Mouse (Mus musculus) neural tube, embryonic 15.5 days (tissue): ENCODE data around the gene Coro2a. TPM values are rescaled to one million over a fixed set of nuclear protein-coding genes. Genes with fewer than 3 reads are reported as not detected.
"Not testable (repeated sequence)": the region's sequence is repeated elsewhere in the genome, so short reads cannot be mapped to it uniquely, and the experiment has no call there.

ENCODE experiments used
- ATAC-seq: fragments of 200-750 bp; cut with Nextera tagmentation; 2 replicates; pipeline ENCODE4 v1.8.0; 2017; ENCODE audit warnings: mild to moderate bottlenecking, moderate TSS enrichment, moderate library complexity; ENCODE audit not compliant: low FRiP score
- H3K27ac ChIP-seq: fragments of 300-500 bp; sonication (generic); replicated peaks from 2 replicates; pipeline ENCODE4 v1.5.1; 2015; ENCODE audit warnings: mild to moderate bottlenecking, inconsistent platforms
- H3K27me3 ChIP-seq: fragments of 300-500 bp; sonication (generic); replicated peaks from 2 replicates; pipeline ENCODE4 v1.6.1; 2015; ENCODE audit warnings: inconsistent platforms
- H3K36me3 ChIP-seq: fragments of 300-500 bp; sonication (generic); 2 replicates; pipeline ENCODE4 v1.6.1; 2015; ENCODE audit warnings: inconsistent platforms
- H3K4me1 ChIP-seq: fragments of 300-500 bp; sonication (generic); 2 replicates; pipeline ENCODE4 v1.6.1; 2015; ENCODE audit warnings: inconsistent platforms
- H3K4me2 ChIP-seq: fragments of 300-500 bp; sonication (generic); 2 replicates; pipeline ENCODE4 v1.6.1; 2015; ENCODE audit warnings: inconsistent platforms, mild to moderate bottlenecking, moderate library complexity
- H3K4me3 ChIP-seq: fragments of 300-500 bp; sonication (generic); replicated peaks from 2 replicates; pipeline ENCODE4 v1.5.1; 2015; ENCODE audit warnings: mild to moderate bottlenecking, inconsistent platforms
- H3K9ac ChIP-seq: fragments of 300-500 bp; sonication (generic); replicated peaks from 2 replicates; pipeline ENCODE4 v1.6.1; 2015; ENCODE audit warnings: mild to moderate bottlenecking, inconsistent platforms
- H3K9me3 ChIP-seq: fragments of 300-500 bp; sonication (generic); replicated peaks from 2 replicates; pipeline ENCODE4 v1.6.1; 2016; ENCODE audit warnings: inconsistent platforms
- WGBS: fragments of 180-500 bp; shearing (Covaris S2); methylation state at CpG from one replicate; pipeline ENCODE4 v1.1.7; 2015; ENCODE audit warnings: mixed read lengths; 5-methylcytosine and 5-hydroxymethylcytosine counted together
- polyA plus RNA-seq: library from polyadenylated mRNA; unstranded; fragments of >200 nt; fragmentation: Nextera tagmentation; extraction: Ambion mirVana; gene quantifications from 2 replicates; pipeline ENCODE4 v1.2.1, GENCODE M21; 2015

The Coro2a gene
- polyA plus RNA-seq, 1 experiment from 2014 or later: 9.8 TPM

- H3K4me2 ChIP-seq, H3K4me3 ChIP-seq, H3K9ac ChIP-seq, H3K4me1 ChIP-seq, H3K27ac ChIP-seq, ATAC-seq, H3K36me3 ChIP-seq, H3K27me3 ChIP-seq: not testable (repeated sequence)
- H3K9me3 ChIP-seq: 0 out of 2 replicates have a peak, but pooled peaks cover 11% of the 10 kb centered on the region
- WGBS: 89% methylated on average over 9 of the region's 9 CpGs
These were observed 20.0 kb downstream of the Coro2a start for GRCm38 (mm10) chr4:46582024-46582423.

GRCm38 (mm10) chr4:46581577-46581976 lies 20.4 kb downstream of the Coro2a start:
- H3K4me2 ChIP-seq, H3K36me3 ChIP-seq, H3K9ac ChIP-seq, ATAC-seq, H3K4me1 ChIP-seq, H3K27me3 ChIP-seq, H3K27ac ChIP-seq, H3K4me3 ChIP-seq: not testable (repeated sequence)
- WGBS: 96% methylated on average over 22 of the region's 22 CpGs
- H3K9me3 ChIP-seq: 0 out of 2 replicates have a peak, but pooled peaks cover 11% of the 10 kb centered on the region

DNA sequence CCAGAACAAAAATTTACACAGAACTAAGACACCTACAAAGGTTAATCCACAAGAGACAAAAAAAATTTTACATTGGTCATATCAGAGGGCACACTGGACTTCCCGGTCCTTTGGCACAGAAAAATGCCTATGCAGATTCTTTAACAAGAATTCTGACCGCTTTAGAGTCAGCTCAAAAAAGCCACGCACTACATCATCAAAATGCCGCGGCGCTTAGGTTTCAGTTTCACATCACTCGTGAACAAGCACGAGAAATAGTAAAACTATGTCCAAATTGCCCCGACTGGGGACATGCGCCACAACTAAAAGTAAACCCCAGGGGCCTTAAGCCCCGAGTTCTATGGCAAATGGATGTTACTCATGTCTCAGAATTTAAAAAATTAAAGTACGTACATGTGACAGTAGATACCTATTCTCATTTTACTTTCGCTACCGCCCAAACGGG lies 21.2 kb downstream of the Coro2a start:
- H3K9ac ChIP-seq, H3K27ac ChIP-seq, H3K27me3 ChIP-seq, ATAC-seq, H3K4me3 ChIP-seq, H3K4me1 ChIP-seq, H3K36me3 ChIP-seq, H3K4me2 ChIP-seq: not testable (repeated sequence)
- H3K9me3 ChIP-seq: 0 out of 2 replicates have a peak, but pooled peaks cover 11% of the 10 kb centered on the region
- 97% methylated on average over 15 of the region's 15 CpGs for WGBS

DNA sequence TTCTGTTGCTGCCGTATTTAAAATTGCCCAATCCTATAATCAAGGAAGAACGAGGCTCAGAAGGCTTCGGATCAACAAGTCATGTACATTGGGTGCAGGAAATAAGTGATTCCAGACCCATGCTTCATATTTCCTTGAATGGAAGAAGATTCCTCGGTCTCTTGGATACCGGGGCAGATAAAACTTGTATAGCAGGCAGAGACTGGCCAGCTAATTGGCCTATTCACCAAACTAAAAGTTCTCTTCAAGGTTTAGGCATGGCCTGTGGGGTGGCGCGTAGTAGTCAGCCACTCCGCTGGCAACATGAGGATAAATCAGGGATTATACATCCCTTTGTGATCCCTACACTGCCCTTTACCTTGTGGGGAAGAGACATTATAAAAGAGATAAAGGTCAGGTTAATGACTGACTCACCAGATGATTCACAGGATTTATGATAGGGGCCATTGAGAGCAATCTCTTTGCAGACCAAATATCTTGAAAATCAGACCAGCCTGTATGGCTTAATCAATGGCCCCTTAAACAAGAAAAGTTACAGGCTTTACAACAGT lies 23.1 kb downstream of the Coro2a start:
- not testable (repeated sequence) for H3K4me3 ChIP-seq, H3K27ac ChIP-seq, H3K4me1 ChIP-seq, H3K27me3 ChIP-seq, ATAC-seq, H3K9ac ChIP-seq, H3K36me3 ChIP-seq, H3K4me2 ChIP-seq
- WGBS: 77% methylated on average over 8 of the region's 8 CpGs
- 0 out of 2 replicates have a peak, but pooled peaks cover 11% of the 10 kb centered on the region for H3K9me3 ChIP-seq

- Histone ChIP-seq H3K36me3 (peaks cover 10% of the 10 kb centered on the region), H3K27me3 (no peaks in the 10 kb centered on the region), H3K27ac (no peak overlapping the region), H3K4me3 (no peak overlapping the region), H3K4me1 (no peaks in the 10 kb centered on the region), H3K9ac (no peak overlapping the region), H3K9me3 (0 out of 2 replicates have a peak, but pooled peaks cover 11% of the 10 kb centered on the region), H3K4me2 (no peak overlapping the region)
- no peak for ATAC-seq
- 76% methylated on average over 1 of the region's 1 CpGs for WGBS
These were observed 23.8 kb downstream of the Coro2a start for GRCm38 (mm10) chr4:46578228-46578627.

GRCm38 (mm10) chr4:46575509-46576284 lies 26.3 kb downstream of the Coro2a start:
- not testable (repeated sequence) for ATAC-seq, H3K4me1 ChIP-seq, H3K4me3 ChIP-seq, H3K9me3 ChIP-seq, H3K36me3 ChIP-seq, H3K4me2 ChIP-seq, H3K27ac ChIP-seq, H3K9ac ChIP-seq, H3K27me3 ChIP-seq
- WGBS: 90% methylated on average over 6 of the region's 10 CpGs

DNA sequence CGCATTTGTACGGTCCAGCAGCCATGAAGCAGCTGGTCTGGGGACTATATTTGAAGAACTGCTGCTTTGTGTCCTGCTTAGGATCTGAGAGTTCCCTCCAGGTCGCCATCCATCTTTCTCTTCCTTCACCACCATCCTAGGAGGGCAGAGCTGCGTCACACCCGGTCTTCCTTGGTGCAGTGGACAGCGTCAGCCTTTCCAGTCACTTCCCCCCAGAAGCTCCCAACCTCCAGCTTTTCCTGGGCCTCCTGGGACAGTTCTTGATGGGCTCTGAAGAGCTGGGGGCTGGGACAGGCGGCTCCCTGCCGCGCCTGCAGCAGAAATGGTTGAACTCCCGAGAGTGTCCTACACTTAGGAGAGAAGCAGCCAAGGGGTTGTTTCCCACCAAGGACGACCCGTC lies 27.2 kb downstream of the Coro2a start:
- ATAC-seq: no peak
- Histone ChIP-seq H3K27me3 (no peaks in the 10 kb centered on the region), H3K36me3 (peaks cover 10% of the 10 kb centered on the region), H3K9ac (no peak overlapping the region), H3K4me3 (no peak overlapping the region), H3K4me2 (no peak overlapping the region), H3K27ac (no peak overlapping the region), H3K9me3 (0 out of 2 replicates have a peak, but pooled peaks cover 5% of the 10 kb centered on the region), H3K4me1 (peaks cover under 1% of the 10 kb centered on the region; the same call in 1 of the 2 replicates)
- 83% methylated on average over 10 of the region's 12 CpGs for WGBS

DNA sequence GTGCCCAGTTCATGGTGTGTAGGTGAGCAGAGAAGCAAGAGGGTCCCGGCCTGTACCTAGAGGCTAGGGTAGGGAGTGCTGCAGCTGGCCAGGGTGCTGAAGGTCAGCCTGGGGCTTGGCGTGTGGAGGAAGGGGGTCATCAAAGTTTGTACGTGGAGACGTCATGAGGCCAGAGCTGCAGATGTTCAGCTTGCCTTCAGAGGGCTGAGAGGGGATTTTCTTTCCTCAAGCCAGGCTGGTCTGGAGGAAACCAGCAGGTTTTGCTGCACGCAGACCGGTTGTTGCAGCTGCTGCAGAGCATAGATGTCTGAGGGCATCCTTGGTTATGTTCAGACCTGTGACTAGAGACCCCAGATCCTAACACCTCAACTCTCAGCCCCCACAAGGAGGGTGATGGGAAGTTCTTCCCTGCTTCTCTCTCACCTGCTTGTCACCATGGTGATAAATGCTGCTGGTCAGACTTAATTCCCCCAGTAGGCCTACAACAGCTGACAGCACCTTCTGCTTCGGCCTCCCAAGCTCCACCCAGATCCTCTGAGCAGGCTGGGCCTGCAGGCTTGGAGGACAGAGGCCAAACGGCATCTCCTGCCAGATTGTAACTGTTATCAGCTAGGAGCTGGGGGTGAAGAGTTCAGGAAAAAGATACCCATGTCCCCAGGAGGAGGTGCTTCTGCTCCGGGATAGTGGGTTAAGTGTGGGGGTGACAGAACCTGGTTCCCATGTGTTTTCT lies 27.8 kb downstream of the Coro2a start:
- no peak overlapping the region for H3K4me3 ChIP-seq
- H3K9me3 ChIP-seq: 0 out of 2 replicates have a peak, but pooled peaks cover 5% of the 10 kb centered on the region
- no peak overlapping the region for H3K4me2 ChIP-seq
- H3K27me3 ChIP-seq: no peaks in the 10 kb centered on the region
- H3K4me1 ChIP-seq: peaks cover 3% of the 10 kb centered on the region; the same call in 1 of the 2 replicates
- 78% methylated on average over 9 of the region's 9 CpGs for WGBS
- peaks cover 10% of the 10 kb centered on the region for H3K36me3 ChIP-seq
- no peak for ATAC-seq
- H3K9ac ChIP-seq: no peak overlapping the region
- no peak overlapping the region for H3K27ac ChIP-seq

DNA sequence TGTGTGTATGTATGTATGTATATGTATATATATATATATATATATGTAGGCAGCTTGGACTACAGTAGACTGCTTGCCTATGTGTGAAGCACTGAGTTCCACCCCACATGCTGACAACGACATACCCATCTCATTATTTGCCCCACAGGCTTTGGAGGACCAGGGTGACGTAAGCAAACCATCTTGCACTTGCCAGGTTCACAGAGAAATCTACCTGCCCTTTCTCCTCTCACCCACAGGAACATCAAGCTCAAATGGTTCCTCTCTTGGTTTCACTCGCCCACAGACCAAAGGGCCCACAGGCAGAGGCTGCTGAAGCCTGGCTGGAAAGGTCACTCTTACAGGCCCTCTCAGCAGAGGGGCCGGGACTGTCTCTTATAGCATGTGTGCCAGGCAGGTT lies 29.4 kb downstream of the Coro2a start:
- 83% methylated on average over 4 of the region's 4 CpGs for WGBS
- no peak for ATAC-seq
- H3K4me1 ChIP-seq: peaks cover 3% of the 10 kb centered on the region; the same call in 1 of the 2 replicates
- no peak overlapping the region for H3K27ac ChIP-seq
- H3K9me3 ChIP-seq: no peaks in the 10 kb centered on the region
- H3K4me2 ChIP-seq: no peak overlapping the region
- no peak overlapping the region for H3K4me3 ChIP-seq
- H3K9ac ChIP-seq: no peak overlapping the region
- H3K27me3 ChIP-seq: no peaks in the 10 kb centered on the region
- peaks cover 10% of the 10 kb centered on the region for H3K36me3 ChIP-seq

GRCm38 (mm10) chr4:46571744-46572143 lies 30.3 kb downstream of the Coro2a start:
- H3K27me3 ChIP-seq: no peaks in the 10 kb centered on the region
- H3K9me3 ChIP-seq: no peaks in the 10 kb centered on the region
- H3K4me1 ChIP-seq: peaks cover 3% of the 10 kb centered on the region; the same call in 1 of the 2 replicates
- no peak overlapping the region for H3K4me3 ChIP-seq
- no peak overlapping the region for H3K9ac ChIP-seq
- H3K4me2 ChIP-seq: no peak overlapping the region
- 92% methylated on average over 9 of the region's 9 CpGs for WGBS
- H3K36me3 ChIP-seq: peaks cover 10% of the 10 kb centered on the region
- no peak for ATAC-seq
- no peak overlapping the region for H3K27ac ChIP-seq

- Histone ChIP-seq H3K27ac (no peak overlapping the region), H3K4me3 (no peak overlapping the region), H3K36me3 (peaks cover 7% of the 10 kb centered on the region), H3K4me2 (no peak overlapping the region), H3K9ac (no peak overlapping the region), H3K9me3 (no peaks in the 10 kb centered on the region), H3K27me3 (no peaks in the 10 kb centered on the region), H3K4me1 (peaks cover 3% of the 10 kb centered on the region; the same call in 1 of the 2 replicates)
- WGBS: 43% methylated on average over 5 of the region's 5 CpGs
- no peak for ATAC-seq
These were observed 32.3 kb downstream of the Coro2a start for GRCm38 (mm10) chr4:46569671-46570070.
